Mouse (Mus musculus) ES-Bruce4 (cell line): ENCODE measurements around the gene Copz1.

Experiments
- CTCF ChIP-seq: IDR thresholded peaks from one replicate; pipeline ENCODE4 v1.8.1; 2011; ENCODE audit warnings: low read depth, low read length
- EP300 ChIP-seq: IDR thresholded peaks from 2 replicates; pipeline ENCODE4 v1.6.1; 2011; ENCODE audit warnings: low read depth, low read length; ENCODE audit not compliant: insufficient read depth
- POLR2A ChIP-seq: IDR thresholded peaks from one replicate; pipeline ENCODE4 v1.8.1; 2011; ENCODE audit warnings: low read length; ENCODE audit not compliant: insufficient read depth

- TF ChIP-seq EP300: no peak
- TF ChIP-seq CTCF: no peak
- no peak for TF ChIP-seq POLR2A
These were observed 70.5 kb downstream of the Copz1 start for GRCm38 (mm10) chr15:103343008-103343407.
